Mouse (Mus musculus) C2C12 (cell line): Measurements from ENCODE around the gene Ppcdc.

Source experiments
- CEBPB ChIP-seq: IDR thresholded peaks from one replicate; pipeline ENCODE4 v1.6.1; 2011; ENCODE audit warnings: low read depth, mild to moderate bottlenecking, control low read depth, moderate library complexity
- CTCF ChIP-seq: IDR thresholded peaks from one replicate; pipeline ENCODE4 v1.5.1; 2011; ENCODE audit not compliant: control insufficient read depth, insufficient read depth, insufficient read length
- FOSL1 ChIP-seq: IDR thresholded peaks from one replicate; pipeline ENCODE4 v1.8.0; 2011; ENCODE audit warnings: mild to moderate bottlenecking, low read length; ENCODE audit not compliant: poor library complexity, insufficient read depth, severe bottlenecking
- MAX ChIP-seq: IDR thresholded peaks from one replicate; pipeline ENCODE4 v1.6.1; 2011; ENCODE audit warnings: mild to moderate bottlenecking, control low read depth
- MYOD1 ChIP-seq: IDR thresholded peaks from one replicate; pipeline ENCODE4 v1.6.1; 2011; ENCODE audit warnings: low read depth; ENCODE audit not compliant: control insufficient read depth, insufficient read length
- MYOG ChIP-seq: IDR thresholded peaks from one replicate; pipeline ENCODE4 v1.6.1; 2011; ENCODE audit not compliant: control insufficient read depth, insufficient read length; ENCODE audit errors: extremely low read depth
- USF1 ChIP-seq: IDR thresholded peaks from one replicate; pipeline ENCODE4 v1.6.1; 2011; ENCODE audit warnings: low read depth, mild to moderate bottlenecking, control low read depth, moderate library complexity

GRCm38 (mm10) chr9:57406395-57406794, 33.5 kb downstream of the Ppcdc start:
- TF ChIP-seq CTCF (no peak), USF1 (no peak), CEBPB (no peak), MAX (no peak), MYOG (no peak), FOSL1 (no peak), MYOD1 (no peak)
